15 mouse cellular contexts compared by ENCODE assay signal in genomic region chr19:9977085-9977484, GRCm38 (mm10). TPM values are rescaled to one million over a fixed set of nuclear protein-coding genes. Genes with fewer than 3 reads are reported as not detected.
DNase-seq lines count a peak whose midpoint lies in the region; ATAC-seq and TF ChIP-seq lines count a peak whose summit lies in the region.
"Had no signal": no experiment of that assay in that cellular context is flagged by ENCODE, and none has a peak within 500 bp of the region (broad histone marks: within the 10 kb centered on the region; RNA-seq: fewer than 3 reads in every experiment).

No protein-coding gene starts in this region.

- H3K4me2 ChIP-seq in heart, embryonic 11.5 days: no peak overlapping the region
- no peak overlapping the region for H3K4me2 ChIP-seq in stomach, embryonic 15.5 days
- H3K4me2 ChIP-seq in hindbrain, postnatal 0 days (ENCODE audit: low read depth, low read length): no peak overlapping the region
- H3K4me2 ChIP-seq: limb, embryonic 15.5 days; neural tube, embryonic 12.5 days had no signal

- intact Hi-C loops in heart, postnatal 14 days (cut with DNase I): no loop called here

- no peaks in the 10 kb centered on the region for H3K9me3 ChIP-seq in heart, embryonic 11.5 days (replicated peaks; ENCODE audit: control insufficient read depth, low read length)
- H3K9me3 ChIP-seq in stomach, embryonic 15.5 days: no peaks in the 10 kb centered on the region
- H3K9me3 ChIP-seq in hindbrain, postnatal 0 days (ENCODE audit: low read length): no peaks in the 10 kb centered on the region
- H3K9me3 ChIP-seq: limb, embryonic 15.5 days; neural tube, embryonic 12.5 days had no signal

- peak overlapping the region; percentile 52; the same call in 1 of the 2 replicates for H3K27ac ChIP-seq in heart, embryonic 11.5 days (ENCODE audit: low read depth, low read length)
- H3K27ac ChIP-seq in kidney, adult 2 months (ENCODE audit: insufficient read depth, low read depth, low read length): peak overlapping the region; percentile 93
- no peak overlapping the region for H3K27ac ChIP-seq in stomach, embryonic 15.5 days
- no peak overlapping the region for H3K27ac ChIP-seq in hindbrain, postnatal 0 days
- H3K27ac ChIP-seq: limb, embryonic 15.5 days; neural tube, embryonic 12.5 days had no signal

- H3K9ac ChIP-seq in heart, embryonic 11.5 days (ENCODE audit: low read depth, low read length): no peak overlapping the region
- H3K9ac ChIP-seq in stomach, embryonic 15.5 days: no peak overlapping the region
- H3K9ac ChIP-seq in hindbrain, postnatal 0 days (replicated peaks; ENCODE audit: low read length): no peak overlapping the region
- H3K9ac ChIP-seq: limb, embryonic 15.5 days; neural tube, embryonic 12.5 days had no signal

- 51% methylated on average over 10 of the region's 10 CpGs for WGBS in heart, embryonic 11.5 days (ENCODE audit: insufficient replicate concordance)
- 63% methylated on average over 10 of the region's 10 CpGs for WGBS in kidney, adult 2 months
- 73% methylated on average over 10 of the region's 10 CpGs for WGBS in stomach, embryonic 15.5 days
- WGBS in hindbrain, postnatal 0 days: 92% methylated on average over 10 of the region's 10 CpGs

- H3K4me3 ChIP-seq in heart, embryonic 11.5 days (ENCODE audit: low read depth, low read length): no peak overlapping the region
- no peak overlapping the region for H3K4me3 ChIP-seq in kidney, adult 2 months (ENCODE audit: insufficient read depth, low read depth, low read length)
- no peak overlapping the region for H3K4me3 ChIP-seq in stomach, embryonic 15.5 days (replicated peaks)
- H3K4me3 ChIP-seq in hindbrain, postnatal 0 days (ENCODE audit: low read length): no peak overlapping the region
- H3K4me3 ChIP-seq: layer of hippocampus, adult 2 months; limb, embryonic 15.5 days; neural tube, embryonic 12.5 days had no signal

- 0 out of 2 replicates have a peak, but pooled peaks have one; percentile 47 for ATAC-seq in heart, embryonic 11.5 days (replicated peaks; ENCODE audit: insufficient number of reproducible peaks, low FRiP score, low TSS enrichment)
- ATAC-seq in stomach, embryonic 15.5 days (ENCODE audit: insufficient read depth, low FRiP score, low read depth): 0 out of 2 replicates have a peak, but pooled peaks have one; percentile 44
- no peak for ATAC-seq in monocyte, adult 5-6 weeks (replicated peaks; ENCODE audit: insufficient number of reproducible peaks, low FRiP score, low TSS enrichment, poor library complexity, severe bottlenecking)
- ATAC-seq in hindbrain, postnatal 0 days: no peak

- H3K27me3 ChIP-seq in heart, embryonic 11.5 days (ENCODE audit: control insufficient read depth, insufficient read depth, low read length): no peaks in the 10 kb centered on the region
- no peaks in the 10 kb centered on the region for H3K27me3 ChIP-seq in kidney, adult 2 months (replicated peaks; ENCODE audit: control insufficient read depth, insufficient read depth, low read length)
- no peaks in the 10 kb centered on the region for H3K27me3 ChIP-seq in stomach, embryonic 15.5 days (replicated peaks)
- no peaks in the 10 kb centered on the region for H3K27me3 ChIP-seq in hindbrain, postnatal 0 days (ENCODE audit: insufficient read depth, low read length)
- H3K27me3 ChIP-seq: limb, embryonic 15.5 days; neural tube, embryonic 12.5 days had no signal

- peaks cover 20% of the 10 kb centered on the region; the same call in 1 of the 2 replicates for H3K4me1 ChIP-seq in heart, embryonic 11.5 days (ENCODE audit: control insufficient read depth, insufficient read depth, low read length)
- H3K4me1 ChIP-seq in kidney, adult 2 months (ENCODE audit: control insufficient read depth, insufficient read depth, low read length): peaks cover 24% of the 10 kb centered on the region
- peaks cover 14% of the 10 kb centered on the region; the same call in 1 of the 2 replicates for H3K4me1 ChIP-seq in stomach, embryonic 15.5 days
- peaks cover 8% of the 10 kb centered on the region; the same call in 1 of the 2 replicates for H3K4me1 ChIP-seq in hindbrain, postnatal 0 days (ENCODE audit: insufficient read depth, low read length)

- no peak for TF ChIP-seq POLR2A in kidney, adult 2 months (IDR thresholded peaks at IDR 0.05; ENCODE audit: low read depth, low read length)

- no peaks in the 10 kb centered on the region for H3K36me3 ChIP-seq in heart, embryonic 11.5 days (ENCODE audit: control insufficient read depth, insufficient read depth, low read length)
- H3K36me3 ChIP-seq in kidney, adult 2 months (ENCODE audit: control insufficient read depth, insufficient read depth, low read length): no peaks in the 10 kb centered on the region
- H3K36me3 ChIP-seq in stomach, embryonic 15.5 days: no peaks in the 10 kb centered on the region
- H3K36me3 ChIP-seq in hindbrain, postnatal 0 days (ENCODE audit: insufficient read depth, low read length): no peaks in the 10 kb centered on the region
- H3K36me3 ChIP-seq: limb, embryonic 15.5 days; neural tube, embryonic 12.5 days had no signal

- no peak for TF ChIP-seq CTCF in kidney, adult 2 months (conservative IDR thresholded peaks at IDR 0.05; ENCODE audit: insufficient read depth, insufficient read length, low read depth, low read length)
- TF ChIP-seq CTCF in hindbrain, postnatal 0 days (IDR thresholded peaks at IDR 0.05; ENCODE audit: low read depth): no peak

- DNase-seq in heart, postnatal 14 days: no peak
- DNase-seq in kidney, adult 2 months: peak; percentile 92
- peak; percentile 39 for DNase-seq in liver
- DNase-seq in Muller cell, postnatal 12 days (ENCODE audit: inconsistent ontology term): no peak
- no peak for DNase-seq in hindbrain, postnatal 0 days (ENCODE audit: low spot score)
- DNase-seq: adrenal gland, postnatal 10 days; cerebellum, adult 9-11 months; lung, postnatal 36 days; midbrain, embryonic 14.5 days had no signal

RNA-seq across cellular contexts. Expression of gene Fth1, which starts 3.3 kb away (rescaled TPM):
- 1,994 and 2,294 TPM in 2 replicates for polyA plus RNA-seq in heart, embryonic 11.5 days (2014; fragmentation: Nextera tagmentation; extraction: Ambion mirVana)
- 1,000 to 10,000 TPM; 2,034 to 2,074 TPM for total RNA-seq in heart, postnatal 14 days (2021)
- 8,110 and 8,726 TPM in 2 replicates for polyA plus RNA-seq in kidney, adult 2 months (2012; rRNA removed)
- 1,700 and 1,987 TPM in 2 replicates for polyA plus RNA-seq in stomach, embryonic 15.5 days (2015; fragmentation: Nextera tagmentation; extraction: Ambion mirVana)
- 676 to 886 TPM (median 682 TPM) in 3 replicates for total RNA-seq in monocyte, adult 5-6 weeks (2017)
- total RNA-seq in hindbrain, postnatal 0 days (2014; rRNA removed): 301 and 443 TPM in 2 replicates
- polyA plus RNA-seq in hindbrain, postnatal 0 days (2015; fragmentation: Nextera tagmentation; extraction: Ambion mirVana): 2,616 and 2,786 TPM in 2 replicates

RNA-seq across cellular contexts. Expression of gene Best1, which starts 24.3 kb away (rescaled TPM):
- 0.10 and 0.41 TPM in 2 replicates for polyA plus RNA-seq in heart, embryonic 11.5 days (2014; fragmentation: Nextera tagmentation; extraction: Ambion mirVana)
- total RNA-seq in heart, postnatal 14 days (2021): under 1 TPM; 0.17 to 0.29 TPM
- 0.33 and 0.38 TPM in 2 replicates for polyA plus RNA-seq in kidney, adult 2 months (2012; rRNA removed)
- polyA plus RNA-seq in stomach, embryonic 15.5 days (2015; fragmentation: Nextera tagmentation; extraction: Ambion mirVana): 0.80 TPM in 2 replicates
- 0.21 TPM in 1 of 3 replicates, not detected in the others for total RNA-seq in monocyte, adult 5-6 weeks (2017)
- 0.86 and 1.5 TPM in 2 replicates for total RNA-seq in hindbrain, postnatal 0 days (2014; rRNA removed)
- polyA plus RNA-seq in hindbrain, postnatal 0 days (2015; fragmentation: Nextera tagmentation; extraction: Ambion mirVana): 2.6 and 3.0 TPM in 2 replicates

RNA-seq across cellular contexts. Expression of gene Rab3il1, which starts 24.4 kb away (rescaled TPM):
- 50.8 and 54.0 TPM in 2 replicates for polyA plus RNA-seq in heart, embryonic 11.5 days (2014; fragmentation: Nextera tagmentation; extraction: Ambion mirVana)
- 1 to 10 TPM; 9.7 to 9.9 TPM for total RNA-seq in heart, postnatal 14 days (2021)
- polyA plus RNA-seq in kidney, adult 2 months (2012; rRNA removed): 66.0 and 90.9 TPM in 2 replicates
- 29.8 and 40.7 TPM in 2 replicates for polyA plus RNA-seq in stomach, embryonic 15.5 days (2015; fragmentation: Nextera tagmentation; extraction: Ambion mirVana)
- total RNA-seq in monocyte, adult 5-6 weeks (2017): 0.39 to 3.0 TPM in 2 of 3 replicates, not detected in the other
- total RNA-seq in hindbrain, postnatal 0 days (2014; rRNA removed): 19.7 and 23.0 TPM in 2 replicates
- polyA plus RNA-seq in hindbrain, postnatal 0 days (2015; fragmentation: Nextera tagmentation; extraction: Ambion mirVana): 20.1 and 22.2 TPM in 2 replicates

Comparison
In these comparisons a context has a peak if more than half of its experiments do, and no peak if none do; other contexts are left out.
1. ATAC-seq: peak in heart, embryonic 11.5 days (single experiment) and stomach, embryonic 15.5 days (single experiment); none in monocyte, adult 5-6 weeks (single experiment) and hindbrain, postnatal 0 days (single experiment).
2. H3K27ac ChIP-seq: peak in heart, embryonic 11.5 days (single experiment) and kidney, adult 2 months (single experiment); none in stomach, embryonic 15.5 days (single experiment) and hindbrain, postnatal 0 days (single experiment).
3. DNase-seq: peak in kidney, adult 2 months (single experiment) and liver (single experiment); none in heart, postnatal 14 days (0 of 2), Muller cell, postnatal 12 days (single experiment) and hindbrain, postnatal 0 days (single experiment).